Mouse (Mus musculus): ENCODE results near the gene Gpr62.

Gene Gpr62

GRCm38 (mm10) chr9:106474456-106474855 is 8.7 kb upstream of the Gpr62 start:
- no peak for DNase-seq (ENCODE audit: low spot score)

GRCm38 (mm10) chr9:106473753-106474105 is 8.0 kb upstream of the Gpr62 start:
- DNase-seq (ENCODE audit: low spot score) = peak; percentile 0

- DNase-seq (ENCODE audit: low spot score) = peak; percentile 1
These were observed 7.5 kb upstream of the Gpr62 start for GRCm38 (mm10) chr9:106473081-106473752.

GRCm38 (mm10) chr9:106472321-106472720 is 6.6 kb upstream of the Gpr62 start:
- peak; percentile 1 for DNase-seq (ENCODE audit: low spot score)

- peak; percentile 20 for DNase-seq (ENCODE audit: low spot score)
These were observed 6.2 kb upstream of the Gpr62 start for GRCm38 (mm10) chr9:106471892-106472291.

GRCm38 (mm10) chr9:106470991-106471750 is 5.4 kb upstream of the Gpr62 start:
- DNase-seq (ENCODE audit: low spot score) = no peak

- DNase-seq (ENCODE audit: low spot score) = no peak
These were observed 4.0 kb upstream of the Gpr62 start for GRCm38 (mm10) chr9:106469776-106470175.

GRCm38 (mm10) chr9:106469317-106469716 is 3.6 kb upstream of the Gpr62 start:
- no peak for DNase-seq (ENCODE audit: low spot score)

GRCm38 (mm10) chr9:106467746-106468145 is 2.0 kb upstream of the Gpr62 start:
- no peak for DNase-seq (ENCODE audit: low spot score)

- no peak for DNase-seq (ENCODE audit: low spot score)
These were observed 983 bp upstream of the Gpr62 start for GRCm38 (mm10) chr9:106466721-106467120.

GRCm38 (mm10) chr9:106464751-106465541 is 792 bp downstream of the Gpr62 start:
- DNase-seq (ENCODE audit: low spot score) = no peak

GRCm38 (mm10) chr9:106463122-106464063 is 2.3 kb downstream of the Gpr62 start:
- no peak for DNase-seq (ENCODE audit: low spot score)

GRCm38 (mm10) chr9:106462430-106462800 is 3.3 kb downstream of the Gpr62 start:
- DNase-seq (ENCODE audit: low spot score) = no peak

GRCm38 (mm10) chr9:106461641-106462429 is 3.9 kb downstream of the Gpr62 start:
- no peak for DNase-seq (ENCODE audit: low spot score)

- DNase-seq (ENCODE audit: low spot score) = no peak
These were observed 4.7 kb downstream of the Gpr62 start for GRCm38 (mm10) chr9:106461026-106461415.

- no peak for DNase-seq (ENCODE audit: low spot score)
These were observed 5.2 kb downstream of the Gpr62 start for GRCm38 (mm10) chr9:106460401-106461025.

GRCm38 (mm10) chr9:106459946-106460345 is 5.8 kb downstream of the Gpr62 start:
- no peak for DNase-seq (ENCODE audit: low spot score)

GRCm38 (mm10) chr9:106457920-106458319 is 7.8 kb downstream of the Gpr62 start:
- no peak for DNase-seq (ENCODE audit: low spot score)

GRCm38 (mm10) chr9:106457163-106457559 is 8.6 kb downstream of the Gpr62 start:
- DNase-seq (ENCODE audit: low spot score) = no peak
